ENCODE assay signal across 21 mouse cellular contexts in the genomic region with DNA sequence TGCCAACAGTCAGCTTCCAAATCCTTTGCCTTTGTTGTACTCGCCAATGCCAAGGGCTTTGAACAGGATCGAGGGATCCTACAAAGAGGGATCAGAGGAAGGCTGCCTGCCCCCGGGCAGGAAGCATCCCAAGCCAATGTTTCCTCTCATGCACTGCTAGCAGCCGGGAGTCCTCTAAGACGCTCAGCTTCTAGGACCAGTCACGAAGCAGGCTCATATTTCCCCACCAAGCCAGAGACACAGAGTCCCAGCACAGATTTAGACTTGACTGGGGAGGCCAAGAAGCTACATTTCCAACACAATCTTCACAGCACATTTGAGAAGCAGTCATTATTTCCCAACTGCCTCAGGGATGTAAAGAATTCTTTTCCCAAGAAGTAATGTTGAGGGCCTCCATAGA. TPM values are rescaled to one million over a fixed set of nuclear protein-coding genes. Genes with fewer than 3 reads are reported as not detected.
DNase-seq lines count a peak whose midpoint lies in the region; ATAC-seq and TF ChIP-seq lines count a peak whose summit lies in the region.
"Had no signal": no experiment of that assay in that cellular context is flagged by ENCODE, and none has a peak within 500 bp of the region (broad histone marks: within the 10 kb centered on the region; RNA-seq: fewer than 3 reads in every experiment).

No protein-coding gene starts in this region.

- H3K4me2 ChIP-seq in kidney, postnatal 0 days (ENCODE audit: low read length) = no peak overlapping the region
- H3K4me2 ChIP-seq in lung, embryonic 16.5 days (ENCODE audit: low read depth, low read length) = no peak overlapping the region
- H3K4me2 ChIP-seq: embryonic facial prominence, embryonic 15.5 days; heart, embryonic 12.5 days; hindbrain, embryonic 14.5 days had no signal

- no peak overlapping the region for H3K9ac ChIP-seq in kidney, postnatal 0 days (ENCODE audit: low read depth, low read length)
- no peak overlapping the region for H3K9ac ChIP-seq in lung, embryonic 16.5 days (ENCODE audit: low read length)
- H3K9ac ChIP-seq: embryonic facial prominence, embryonic 15.5 days; heart, embryonic 12.5 days; hindbrain, embryonic 14.5 days had no signal

- H3K36me3 ChIP-seq in kidney, postnatal 0 days (ENCODE audit: insufficient read depth, low read length) = no peaks in the 10 kb centered on the region
- H3K36me3 ChIP-seq in lung, embryonic 16.5 days (ENCODE audit: control insufficient read depth, insufficient read depth, low read length) = no peaks in the 10 kb centered on the region
- H3K36me3 ChIP-seq: embryonic facial prominence, embryonic 15.5 days; forebrain, embryonic 10.5 days; heart, embryonic 12.5 days; hindbrain, embryonic 10.5 days had no signal

- no peak for TF ChIP-seq CTCF in kidney, postnatal 0 days (IDR thresholded peaks at IDR 0.05; ENCODE audit: low read depth)

- H3K4me1 ChIP-seq in kidney, postnatal 0 days (replicated peaks; ENCODE audit: insufficient read depth, low read length) = no peaks in the 10 kb centered on the region
- no peaks in the 10 kb centered on the region for H3K4me1 ChIP-seq in lung, embryonic 16.5 days (replicated peaks; ENCODE audit: control insufficient read depth, insufficient read depth, low read length)
- H3K4me1 ChIP-seq: embryonic facial prominence, embryonic 15.5 days; forebrain, embryonic 10.5 days; heart, embryonic 12.5 days; hindbrain, embryonic 10.5 days had no signal

- no peak overlapping the region for H3K4me3 ChIP-seq in kidney, postnatal 0 days (replicated peaks; ENCODE audit: low read depth, low read length)
- no peak overlapping the region for H3K4me3 ChIP-seq in lung, embryonic 16.5 days (ENCODE audit: low read length)
- H3K4me3 ChIP-seq: embryonic facial prominence, embryonic 15.5 days; erythroblast, embryonic 14.5 days; forebrain, embryonic 10.5 days; gastrocnemius, adult 2 months; heart, adult 2 months; heart, embryonic 12.5 days; hindbrain, embryonic 10.5 days had no signal

- no peaks in the 10 kb centered on the region for H3K9me3 ChIP-seq in kidney, postnatal 0 days (replicated peaks; ENCODE audit: low read length)
- H3K9me3 ChIP-seq in lung, embryonic 16.5 days (ENCODE audit: control insufficient read depth, low read length) = no peaks in the 10 kb centered on the region
- H3K9me3 ChIP-seq: embryonic facial prominence, embryonic 15.5 days; forebrain, embryonic 10.5 days; heart, embryonic 12.5 days; hindbrain, embryonic 10.5 days had no signal

- DNase-seq in kidney, postnatal 0 days (ENCODE audit: low spot score) = peak; percentile 13
- DNase-seq in kidney, adult 11 months = no peak
- DNase-seq in lung, postnatal 25 days (ENCODE audit: low spot score) = no peak
- DNase-seq in lung, postnatal 4 days = peak; percentile 18 to 56
- no peak for DNase-seq in right cerebral cortex, adult 18-20 months
- DNase-seq: adrenal gland, adult 2 months; adrenal gland, postnatal 25 days; cerebellum, adult 18-20 months; cerebellum, adult 9-11 months; cerebellum, postnatal 36 days; gastrocnemius, adult 2 months; gastrocnemius, postnatal 36 days; heart, adult 2 months had no signal

- H3K27ac ChIP-seq in kidney, postnatal 0 days = no peak overlapping the region
- H3K27ac ChIP-seq in lung, embryonic 16.5 days (ENCODE audit: low read length) = no peak overlapping the region
- H3K27ac ChIP-seq: embryonic facial prominence, embryonic 15.5 days; forebrain, embryonic 10.5 days; gastrocnemius, adult 2 months; heart, adult 2 months; hindbrain, embryonic 10.5 days; hindbrain, embryonic 14.5 days had no signal

- no peak for ATAC-seq in kidney, postnatal 0 days (replicated peaks; ENCODE audit: low FRiP score, low read depth)
- ATAC-seq in lung, embryonic 16.5 days (ENCODE audit: low read depth) = peak; percentile 69; the same call in 1 of the 2 replicates
- ATAC-seq: forebrain, embryonic 14.5 days had no signal

- no peaks in the 10 kb centered on the region for H3K27me3 ChIP-seq in kidney, postnatal 0 days (ENCODE audit: insufficient read depth, low read length)
- H3K27me3 ChIP-seq in lung, embryonic 16.5 days (ENCODE audit: control insufficient read depth, insufficient read depth, low read depth, low read length) = no peaks in the 10 kb centered on the region; the same call in 1 of the 2 replicates
- H3K27me3 ChIP-seq: embryonic facial prominence, embryonic 15.5 days; heart, embryonic 12.5 days had no signal

- WGBS in kidney, postnatal 0 days = 33% methylated on average over 6 of the region's 6 CpGs
- WGBS in lung, embryonic 16.5 days = 42% methylated on average over 6 of the region's 6 CpGs

RNA-seq across cellular contexts. Expression of gene Dnah9, which starts 43.9 kb away (rescaled TPM):
- polyA plus RNA-seq in kidney, postnatal 0 days (2015; fragmentation: Nextera tagmentation; extraction: Ambion mirVana) = 0.09 TPM in 1 of 2 replicates, not detected in the other
- 0.91 and 0.95 TPM in 2 replicates for polyA plus RNA-seq in lung, embryonic 16.5 days (2015; fragmentation: Nextera tagmentation; extraction: Ambion mirVana)
- polyA plus RNA-seq: adrenal gland, adult 2 months; erythroblast, embryonic 14.5 days; heart, embryonic 12.5 days had no signal

Comparison
In these comparisons a context has a peak if more than half of its experiments do, and no peak if none do; other contexts are left out.
1. DNase-seq: peak in kidney, postnatal 0 days (single experiment) and lung, postnatal 4 days (2 of 2); none in kidney, adult 11 months (single experiment), lung, postnatal 25 days (single experiment) and right cerebral cortex, adult 18-20 months (single experiment).